In genomic region chr9:91053065-91053793, GRCm38 (mm10) we compare ENCODE assay signal across 18 mouse cellular contexts.
"Had no signal": no experiment of that assay in that cellular context is flagged by ENCODE, and none has a peak within 500 bp of the region (broad histone marks: within the 10 kb centered on the region; RNA-seq: fewer than 3 reads in every experiment).

No protein-coding gene starts in this region.

- H3K9me3 ChIP-seq: lung, embryonic 15.5 days; megakaryocyte, embryonic 14.5 days; midbrain, embryonic 10.5 days; neural tube, embryonic 12.5 days; neural tube, embryonic 15.5 days had no signal

- H3K4me2 ChIP-seq: lung, embryonic 15.5 days; neural tube, embryonic 12.5 days; neural tube, embryonic 15.5 days had no signal

- H3K27ac ChIP-seq: left cerebral cortex, adult 2 months; liver, embryonic 14.5 days; lung, embryonic 15.5 days; midbrain, embryonic 10.5 days; neural tube, embryonic 12.5 days; neural tube, embryonic 15.5 days had no signal

- H3K9ac ChIP-seq: liver, embryonic 14.5 days; lung, embryonic 15.5 days; neural tube, embryonic 12.5 days; neural tube, embryonic 15.5 days had no signal

- DNase-seq: kidney, adult 2 months; kidney, postnatal 25 days; layer of hippocampus, postnatal 36 days; lung, adult 18-20 months; lung, postnatal 10 days; lung, postnatal 36 days; midbrain, embryonic 14.5 days; thymus, adult 18-20 months; thymus, postnatal 36 days had no signal

- H3K4me3 ChIP-seq: left cerebral cortex, adult 2 months; lung, embryonic 15.5 days; megakaryocyte, embryonic 14.5 days; midbrain, embryonic 10.5 days; neural tube, embryonic 12.5 days; neural tube, embryonic 15.5 days had no signal

- H3K4me1 ChIP-seq: lung, embryonic 15.5 days; megakaryocyte, embryonic 14.5 days; midbrain, embryonic 10.5 days; neural tube, embryonic 12.5 days; neural tube, embryonic 15.5 days had no signal

- H3K36me3 ChIP-seq: lung, embryonic 15.5 days; midbrain, embryonic 10.5 days; neural tube, embryonic 12.5 days; neural tube, embryonic 15.5 days had no signal

- H3K27me3 ChIP-seq: lung, embryonic 15.5 days; megakaryocyte, embryonic 14.5 days; neural tube, embryonic 12.5 days; neural tube, embryonic 15.5 days had no signal

- ATAC-seq: inflammation-experienced regulatory T-cells, adult 6 months; intestine, embryonic 16.5 days had no signal
